Mouse (Mus musculus): ENCODE data around the gene Cep112.
"Not testable (repeated sequence)": the region's sequence is repeated elsewhere in the genome, so short reads cannot be mapped to it uniquely, and the experiment has no call there.

Cep112 gene

GRCm38 (mm10) chr11:108867538-108867937 lies 442.5 kb downstream of the Cep112 start:
- no peak for DNase-seq (ENCODE audit: low spot score in 2 of 2)

GRCm38 (mm10) chr11:108871284-108871683 lies 446.3 kb downstream of the Cep112 start:
- DNase-seq (ENCODE audit: low spot score in 2 of 2), result not testable (repeated sequence)

DNA sequence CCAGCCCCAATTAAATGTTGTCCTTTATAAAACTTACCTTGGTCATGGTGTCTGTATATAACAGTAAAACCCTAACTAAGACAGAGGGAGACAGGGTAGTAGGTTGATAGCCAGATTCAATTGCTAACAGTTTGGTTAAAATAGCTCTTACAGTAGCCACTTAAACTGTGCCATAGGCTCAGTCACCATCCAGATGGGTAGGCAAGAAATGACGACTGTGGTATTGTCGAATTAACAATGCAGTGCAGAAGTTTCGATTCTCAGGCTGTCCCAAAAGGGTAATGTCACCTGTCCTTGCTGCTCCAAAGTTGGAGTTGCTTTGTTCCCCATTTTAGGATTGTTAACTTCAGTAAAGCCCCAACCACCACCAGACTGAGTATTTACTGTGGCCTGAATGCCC lies 446.8 kb downstream of the Cep112 start:
- DNase-seq (ENCODE audit: low spot score in 2 of 2), result no peak

DNA sequence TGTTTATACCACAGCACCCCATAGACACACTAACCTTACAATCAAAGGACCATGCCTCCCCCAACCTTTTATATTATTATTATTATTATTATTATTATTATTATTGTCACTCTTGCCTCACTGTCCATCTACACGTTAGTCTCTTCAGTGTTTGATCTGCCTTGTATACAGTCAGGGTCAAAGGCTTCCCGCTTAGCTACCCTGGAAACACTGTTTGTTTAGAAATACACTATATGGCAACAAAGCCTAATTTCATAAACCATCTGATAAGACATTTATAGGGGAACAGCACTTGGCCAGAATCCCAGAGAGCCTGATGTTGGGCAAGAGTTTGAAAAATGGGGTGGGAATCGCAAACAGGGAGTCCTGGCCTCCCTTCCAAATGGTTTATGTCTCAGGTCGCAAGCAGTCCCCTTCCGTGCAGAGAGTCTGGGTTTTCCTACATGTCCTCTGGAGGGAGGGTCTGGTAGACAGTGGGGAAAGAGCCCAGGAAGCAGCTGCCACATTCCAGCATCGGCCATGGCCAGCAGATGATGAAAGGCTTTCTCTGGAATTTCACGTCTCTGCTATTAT lies 451.7 kb downstream of the Cep112 start:
- no peak for DNase-seq (ENCODE audit: low spot score in 2 of 2)

DNA sequence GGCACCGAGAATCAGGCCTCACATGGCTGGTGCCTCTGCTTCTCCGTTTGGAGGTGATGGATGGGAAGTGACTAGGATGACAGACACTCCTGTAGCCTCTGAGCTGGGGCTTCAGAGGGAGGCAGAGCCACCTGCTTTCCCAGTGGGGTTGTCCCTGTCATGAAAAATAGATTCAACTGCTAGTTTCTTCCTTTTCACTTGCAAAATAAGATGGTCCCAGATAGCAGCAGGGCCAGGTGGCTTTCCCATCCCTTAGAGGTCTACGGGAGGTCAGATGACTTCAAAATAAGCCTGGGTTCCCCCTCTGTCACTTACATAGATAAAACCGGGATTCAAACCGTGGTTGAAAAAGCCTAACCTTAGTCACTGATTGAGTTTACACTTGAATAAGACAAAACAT lies 452.5 kb downstream of the Cep112 start:
- DNase-seq (ENCODE audit: low spot score in 2 of 2), result no peak

DNA sequence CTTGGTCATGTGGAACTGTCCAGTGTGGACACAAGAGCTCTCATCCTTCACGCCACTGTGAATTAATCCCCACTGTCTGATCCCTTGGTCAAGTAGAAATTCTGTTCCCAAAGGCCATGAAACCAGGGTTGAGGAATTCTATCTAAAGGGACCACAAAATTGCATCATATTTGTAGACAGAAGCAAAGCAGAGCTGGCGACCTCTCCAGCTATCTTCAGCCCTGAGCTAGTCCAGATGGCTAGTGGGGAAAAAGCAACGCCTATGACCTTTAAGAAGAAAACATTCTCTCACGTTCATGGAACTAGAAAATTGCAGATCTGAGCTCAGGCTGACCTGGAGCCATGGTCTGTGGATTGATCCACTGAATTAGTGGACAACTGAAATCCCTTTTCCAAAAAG lies 455.6 kb downstream of the Cep112 start:
- DNase-seq (ENCODE audit: low spot score in 2 of 2), result no peak

DNA sequence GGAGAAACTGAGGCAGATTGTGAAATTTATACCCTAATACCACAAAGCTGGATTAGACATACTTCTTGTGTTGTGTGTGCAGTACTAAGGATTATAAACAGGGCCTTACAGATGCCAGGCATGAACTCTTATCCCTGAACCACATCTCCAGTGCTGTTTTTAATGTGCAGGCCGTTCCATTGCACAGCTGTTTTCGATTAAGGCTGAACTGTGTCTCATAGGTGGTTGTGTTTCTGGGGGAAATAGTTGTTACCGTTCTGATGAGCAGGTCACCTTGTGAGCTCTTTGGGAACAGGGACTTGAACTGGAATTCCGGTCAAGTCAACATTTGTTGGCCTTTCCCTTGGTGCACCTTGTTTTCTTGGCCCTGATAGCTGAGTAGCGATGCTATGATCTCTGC lies 456.7 kb downstream of the Cep112 start:
- no peak for DNase-seq (ENCODE audit: low spot score in 2 of 2)

DNA sequence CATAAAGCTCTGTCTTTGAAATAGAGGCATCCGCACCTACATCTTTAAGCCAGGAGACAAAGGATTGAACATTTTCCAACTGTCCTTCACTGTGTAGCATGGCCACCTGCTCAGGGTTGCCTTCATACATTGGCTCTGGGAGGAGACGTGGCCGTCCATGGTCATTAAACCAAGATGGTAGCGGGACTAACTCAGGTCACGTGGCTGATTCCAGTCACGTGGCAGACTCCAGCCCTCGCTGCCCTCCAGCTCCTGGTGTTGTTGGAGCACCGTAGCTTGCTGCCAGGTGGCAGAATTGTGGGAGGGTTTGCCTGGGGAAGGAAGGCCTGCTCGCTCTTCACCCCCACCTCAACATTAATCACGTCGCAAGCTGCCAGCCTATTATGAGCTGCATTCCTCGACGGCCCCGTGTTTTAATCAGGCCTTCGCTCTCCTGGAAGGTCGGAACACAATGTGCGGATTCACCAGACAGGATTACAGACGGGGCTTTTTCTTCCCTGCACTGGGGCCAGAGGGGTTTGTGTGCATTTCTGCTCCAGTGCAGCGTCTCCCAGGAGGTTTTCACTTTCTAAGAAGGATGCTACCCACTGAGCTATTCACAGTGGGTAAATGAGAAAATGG lies 460.4 kb downstream of the Cep112 start:
- DNase-seq (ENCODE audit: low spot score in 2 of 2), result no peak

GRCm38 (mm10) chr11:108886060-108886459 lies 461.1 kb downstream of the Cep112 start:
- DNase-seq (ENCODE audit: low spot score in 2 of 2), result no peak

GRCm38 (mm10) chr11:108889121-108889520 lies 464.1 kb downstream of the Cep112 start:
- DNase-seq (ENCODE audit: low spot score in 2 of 2), result no peak

DNA sequence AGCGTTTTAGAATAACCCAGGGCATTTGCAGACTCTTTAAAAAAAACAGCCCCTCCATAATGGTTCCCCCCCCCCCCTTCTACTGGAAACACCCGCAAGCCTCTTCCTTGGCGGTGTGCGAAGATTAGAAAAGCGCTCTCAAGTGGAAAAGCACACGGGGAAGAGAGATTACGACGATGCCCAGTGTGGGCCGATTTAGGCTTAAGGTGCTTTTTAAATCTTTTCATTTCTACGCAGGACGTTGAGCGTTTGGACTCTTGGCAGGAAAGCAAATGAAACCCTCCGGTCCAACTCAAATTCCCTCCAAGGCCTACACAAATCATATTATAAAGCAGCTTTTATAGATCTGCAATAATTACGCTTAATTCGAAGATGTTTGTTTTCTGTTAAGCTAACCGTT lies 465.6 kb downstream of the Cep112 start:
- DNase-seq (ENCODE audit: low spot score in 2 of 2), result no peak

- DNase-seq (ENCODE audit: low spot score in 2 of 2), result no peak
These were observed 466.3 kb downstream of the Cep112 start for GRCm38 (mm10) chr11:108891111-108891870.

GRCm38 (mm10) chr11:108891871-108892380 lies 466.9 kb downstream of the Cep112 start:
- DNase-seq (ENCODE audit: low spot score in 2 of 2), result no peak

DNA sequence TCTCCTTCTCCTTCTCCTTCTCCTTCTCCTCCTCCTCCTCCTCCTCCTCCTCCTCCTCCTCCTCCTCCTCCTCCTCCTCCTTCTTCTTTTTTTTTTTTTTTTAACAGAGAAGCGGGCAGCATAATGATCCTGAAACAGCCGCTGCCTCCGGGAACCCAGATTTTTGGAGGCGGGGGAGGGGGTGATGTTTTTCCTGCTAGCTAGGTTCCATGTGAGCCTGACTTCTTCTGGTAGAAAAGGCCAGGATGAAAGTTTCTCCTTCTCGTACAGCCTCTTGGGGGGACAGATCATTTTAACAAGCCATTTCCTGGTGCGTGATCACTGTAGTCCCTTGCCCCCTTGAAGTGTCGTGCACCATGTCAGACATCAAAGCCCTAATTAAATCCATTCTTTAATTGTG lies 467.4 kb downstream of the Cep112 start:
- DNase-seq (ENCODE audit: low spot score in 2 of 2), result no peak

DNA sequence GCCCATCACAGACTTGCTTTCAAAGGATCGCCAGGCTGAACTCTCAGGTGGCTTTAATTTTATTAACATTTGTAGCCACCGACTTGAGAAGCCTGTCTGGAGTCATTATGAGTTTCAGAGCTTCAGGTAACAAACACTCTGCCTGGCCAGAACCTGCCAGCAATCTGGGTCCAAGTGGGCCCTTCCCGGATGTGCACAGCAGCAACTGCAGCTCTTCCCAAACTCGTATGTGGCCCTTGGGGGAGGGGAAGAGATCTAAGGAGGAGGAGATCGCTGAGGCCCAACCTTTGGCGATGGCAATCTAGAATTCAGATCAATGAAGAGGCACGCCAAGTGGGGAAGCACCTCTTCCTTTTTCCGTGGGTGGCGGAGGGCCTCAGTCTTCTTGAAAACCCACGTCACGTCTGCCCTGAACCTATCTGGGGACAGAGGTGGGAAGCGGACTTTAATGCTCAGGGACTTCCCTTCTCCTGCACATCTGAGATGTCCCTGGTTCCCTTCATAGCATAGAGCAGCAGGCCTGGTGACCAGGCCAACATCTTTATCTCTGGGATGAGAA lies 468.3 kb downstream of the Cep112 start:
- DNase-seq (ENCODE audit: low spot score in 2 of 2), result no peak

GRCm38 (mm10) chr11:108893855-108894510 lies 469.0 kb downstream of the Cep112 start:
- no peak for DNase-seq (ENCODE audit: low spot score in 2 of 2)

GRCm38 (mm10) chr11:108897034-108897433 lies 472.0 kb downstream of the Cep112 start:
- DNase-seq (ENCODE audit: low spot score in 2 of 2), result no peak

DNA sequence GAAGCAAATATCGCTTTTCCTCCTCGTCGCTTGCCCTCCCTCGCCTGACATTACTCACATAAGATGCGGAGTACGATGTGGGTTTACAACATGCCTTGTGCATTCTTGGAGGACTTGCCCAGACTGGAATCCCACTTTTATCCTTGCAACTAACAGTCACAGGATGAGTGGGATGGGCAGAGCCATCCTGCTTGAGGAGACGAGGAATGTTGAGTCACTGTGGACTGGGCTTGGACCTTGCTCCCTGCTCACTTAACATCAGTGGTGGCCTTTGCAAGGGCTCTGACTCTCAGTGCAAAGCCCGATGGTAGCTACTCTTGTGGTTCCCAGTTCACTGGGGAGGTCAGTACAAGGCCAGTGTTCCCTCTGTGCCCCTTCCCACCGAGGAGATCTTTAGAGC lies 473.1 kb downstream of the Cep112 start:
- no peak for DNase-seq (ENCODE audit: low spot score in 2 of 2)

GRCm38 (mm10) chr11:108898483-108898882 lies 473.5 kb downstream of the Cep112 start:
- DNase-seq (ENCODE audit: low spot score in 2 of 2), result no peak

GRCm38 (mm10) chr11:108900718-108901488 lies 475.9 kb downstream of the Cep112 start:
- DNase-seq (ENCODE audit: low spot score in 2 of 2), result peak in 1 of 2 experiments; percentile 39

GRCm38 (mm10) chr11:108901670-108902069 lies 476.7 kb downstream of the Cep112 start:
- no peak for DNase-seq (ENCODE audit: low spot score in 2 of 2)
